Mouse (Mus musculus): Measurements from ENCODE around the gene Lhfpl2.

Lhfpl2 gene

GRCm38 (mm10) chr13:94140446-94140845 is 82.8 kb downstream of the Lhfpl2 start:
- DNase-seq (ENCODE audit: low spot score), result no peak

GRCm38 (mm10) chr13:94143063-94143652 is 85.6 kb downstream of the Lhfpl2 start:
- no peak for DNase-seq (ENCODE audit: low spot score)

- no peak for DNase-seq (ENCODE audit: low spot score)
These were observed 86.9 kb downstream of the Lhfpl2 start for GRCm38 (mm10) chr13:94144451-94144850.

- DNase-seq (ENCODE audit: low spot score), result no peak
These were observed 89.7 kb downstream of the Lhfpl2 start for GRCm38 (mm10) chr13:94147257-94147656.

- no peak for DNase-seq (ENCODE audit: low spot score)
These were observed 91.4 kb downstream of the Lhfpl2 start for GRCm38 (mm10) chr13:94149006-94149405.

- DNase-seq (ENCODE audit: low spot score), result no peak
These were observed 92.2 kb downstream of the Lhfpl2 start for GRCm38 (mm10) chr13:94149781-94150180.

- DNase-seq (ENCODE audit: low spot score), result no peak
These were observed 93.7 kb downstream of the Lhfpl2 start for GRCm38 (mm10) chr13:94151308-94151707.

GRCm38 (mm10) chr13:94152836-94153235 is 95.2 kb downstream of the Lhfpl2 start:
- no peak for DNase-seq (ENCODE audit: low spot score)

GRCm38 (mm10) chr13:94153658-94154057 is 96.1 kb downstream of the Lhfpl2 start:
- no peak for DNase-seq (ENCODE audit: low spot score)

- DNase-seq (ENCODE audit: low spot score), result no peak
These were observed 97.1 kb downstream of the Lhfpl2 start for GRCm38 (mm10) chr13:94154512-94155296.

- DNase-seq (ENCODE audit: low spot score), result no peak
These were observed 98.2 kb downstream of the Lhfpl2 start for GRCm38 (mm10) chr13:94155657-94156429.

- no peak for DNase-seq (ENCODE audit: low spot score)
These were observed 101.4 kb downstream of the Lhfpl2 start for GRCm38 (mm10) chr13:94158864-94159477.

- DNase-seq (ENCODE audit: low spot score), result no peak
These were observed 102.1 kb downstream of the Lhfpl2 start for GRCm38 (mm10) chr13:94159478-94160220.

- DNase-seq (ENCODE audit: low spot score), result no peak
These were observed 106.9 kb downstream of the Lhfpl2 start for GRCm38 (mm10) chr13:94164501-94164900.

GRCm38 (mm10) chr13:94168319-94168718 is 110.7 kb downstream of the Lhfpl2 start:
- no peak for DNase-seq (ENCODE audit: low spot score)

GRCm38 (mm10) chr13:94169325-94169916 is 111.8 kb downstream of the Lhfpl2 start:
- DNase-seq (ENCODE audit: low spot score), result no peak

- DNase-seq (ENCODE audit: low spot score), result no peak
These were observed 114.0 kb downstream of the Lhfpl2 start for GRCm38 (mm10) chr13:94171612-94172011.

GRCm38 (mm10) chr13:94172533-94173310 is 115.1 kb downstream of the Lhfpl2 start:
- DNase-seq (ENCODE audit: low spot score), result no peak

- no peak for DNase-seq (ENCODE audit: low spot score)
These were observed 116.3 kb downstream of the Lhfpl2 start for GRCm38 (mm10) chr13:94173633-94174576.
